Mouse (Mus musculus): ENCODE results near the gene Gm45902. TPM values are rescaled to one million over a fixed set of nuclear protein-coding genes. Genes with fewer than 3 reads are reported as not detected.

Gene Gm45902
- total RNA-seq, 2 experiments from 2014 or later, result 0.43 to 0.57 TPM

Other genes starting within 250 kb of the Gm45902 start
- gene Nmt2, start 228.6 kb downstream of the Gm45902 start, total RNA-seq (2021), result 10 to 100 TPM; 11.7 to 12.7 TPM
- 1 to 10 TPM; 5.3 to 6.1 TPM for gene Rpp38, start 180.1 kb downstream of the Gm45902 start, total RNA-seq (2021)
- gene Acbd7, start 176.6 kb downstream of the Gm45902 start, total RNA-seq (2021), result 1 to 10 TPM in 1 of 2 experiments, under 1 TPM in 1; 0.47 to 1.1 TPM
- not detected for gene Olah, start 115.6 kb downstream of the Gm45902 start, total RNA-seq (2021)
- not detected for gene Meig1, start 90.1 kb downstream of the Gm45902 start, total RNA-seq (2021)
- gene Dclre1c, start 88.7 kb downstream of the Gm45902 start, total RNA-seq (2021), result 1 to 10 TPM; 2.5 to 2.6 TPM
- gene Suv39h2, start 37.8 kb downstream of the Gm45902 start, total RNA-seq (2021), result under 1 TPM; 0.90 to 0.91 TPM
- gene Hspa14, start within 50 bp of the Gm45902 start, total RNA-seq (2021), result 10 to 100 TPM in 1 of 2 experiments, 1 to 10 TPM in 1; 9.9 to 10.6 TPM
- 10 to 100 TPM; 43.6 to 50.0 TPM for gene Cdnf, start 240 bp upstream of the Gm45902 start, total RNA-seq (2021)
- 1 to 10 TPM; 1.6 to 2.7 TPM for gene Fam107b, start 57.7 kb upstream of the Gm45902 start, total RNA-seq (2021)